Mouse (Mus musculus): ENCODE measurements around the gene Tbc1d17. TPM values are rescaled to one million over a fixed set of nuclear protein-coding genes. Genes with fewer than 3 reads are reported as not detected.
"Not testable (repeated sequence)": the region's sequence is repeated elsewhere in the genome, so short reads cannot be mapped to it uniquely, and the experiment has no call there.

Tbc1d17 gene
- 10 to 100 TPM; 76.4 to 88.3 (median 82.2) TPM for total RNA-seq (2022)

GRCm38 (mm10) chr7:44848561-44849415 is at the start of gene Tbc1d17, which contains the start of gene Akt1s1:
TSS of gene Tbc1d17 (minus strand) at chr7:44849079.
TSS of gene Akt1s1 (plus strand) at chr7:44848991.
- peak; percentile 99 to 100 for DNase-seq (ENCODE audit: low spot score in 2 of 2)

- peak in 1 of 2 experiments; percentile 56 for DNase-seq (ENCODE audit: low spot score in 2 of 2)
These were observed 49.7 kb upstream of the Tbc1d17 start for GRCm38 (mm10) chr7:44898607-44899006.

- DNase-seq (ENCODE audit: low spot score in 2 of 2): no peak
These were observed 47.6 kb upstream of the Tbc1d17 start for GRCm38 (mm10) chr7:44896499-44896898.

GRCm38 (mm10) chr7:44895593-44896434 is 46.9 kb upstream of the Tbc1d17 start, which contains the start of gene Fuz:
TSS of gene Fuz (plus strand) at chr7:44896079.
- DNase-seq (ENCODE audit: low spot score in 2 of 2): peak; percentile 86 to 93

- DNase-seq (ENCODE audit: low spot score in 2 of 2): no peak
These were observed 46.3 kb upstream of the Tbc1d17 start for GRCm38 (mm10) chr7:44895206-44895592.

- DNase-seq (ENCODE audit: low spot score in 2 of 2): no peak
These were observed 45.3 kb upstream of the Tbc1d17 start for GRCm38 (mm10) chr7:44894175-44894574.

GRCm38 (mm10) chr7:44893197-44893596 is 44.3 kb upstream of the Tbc1d17 start:
- no peak for DNase-seq (ENCODE audit: low spot score in 2 of 2)

GRCm38 (mm10) chr7:44892276-44892921 is 43.5 kb upstream of the Tbc1d17 start, which contains the start of gene Med25:
TSS of gene Med25 (minus strand) at chr7:44892712.
- DNase-seq (ENCODE audit: low spot score in 2 of 2): peak; percentile 92 to 97

GRCm38 (mm10) chr7:44891611-44892010 is 42.7 kb upstream of the Tbc1d17 start:
- DNase-seq (ENCODE audit: low spot score in 2 of 2): no peak

- no peak for DNase-seq (ENCODE audit: low spot score in 2 of 2)
These were observed 41.9 kb upstream of the Tbc1d17 start for GRCm38 (mm10) chr7:44890737-44891136.

GRCm38 (mm10) chr7:44890180-44890579 is 41.3 kb upstream of the Tbc1d17 start:
- DNase-seq (ENCODE audit: low spot score in 2 of 2): no peak

- DNase-seq (ENCODE audit: low spot score in 2 of 2): no peak
These were observed 39.6 kb upstream of the Tbc1d17 start for GRCm38 (mm10) chr7:44888256-44889105.

GRCm38 (mm10) chr7:44886964-44887363 is 38.1 kb upstream of the Tbc1d17 start:
- DNase-seq (ENCODE audit: low spot score in 2 of 2): no peak

GRCm38 (mm10) chr7:44884637-44885036 is 35.8 kb upstream of the Tbc1d17 start:
- DNase-seq (ENCODE audit: low spot score in 2 of 2): no peak

- no peak for DNase-seq (ENCODE audit: low spot score in 2 of 2)
These were observed 34.2 kb upstream of the Tbc1d17 start for GRCm38 (mm10) chr7:44883036-44883435.

- DNase-seq (ENCODE audit: low spot score in 2 of 2): no peak
These were observed 29.0 kb upstream of the Tbc1d17 start for GRCm38 (mm10) chr7:44877833-44878232.

- DNase-seq (ENCODE audit: low spot score in 2 of 2): not testable (repeated sequence)
These were observed 22.9 kb upstream of the Tbc1d17 start for GRCm38 (mm10) chr7:44871774-44872173.

GRCm38 (mm10) chr7:44871181-44871580 is 22.3 kb upstream of the Tbc1d17 start:
- no peak for DNase-seq (ENCODE audit: low spot score in 2 of 2)

- no peak for DNase-seq (ENCODE audit: low spot score in 2 of 2)
These were observed 21.7 kb upstream of the Tbc1d17 start for GRCm38 (mm10) chr7:44870614-44871013.
